Mouse (Mus musculus) megakaryocyte, embryonic 14.5 days (primary cell): ENCODE results near the gene Olfr323. TPM values are rescaled to one million over a fixed set of nuclear protein-coding genes. Genes with fewer than 3 reads are reported as not detected.

ENCODE experiments used
- H3K27me3 ChIP-seq: replicated peaks from 2 replicates; pipeline ENCODE3; 2012; ENCODE audit warnings: inconsistent platforms
- H3K36me3 ChIP-seq: replicated peaks from 2 replicates; pipeline ENCODE3; 2012; ENCODE audit warnings: low read length, inconsistent platforms, mixed read lengths
- H3K4me1 ChIP-seq: 2 replicates; pipeline ENCODE4 v1.6.1; 2012; ENCODE audit warnings: inconsistent platforms
- H3K4me3 ChIP-seq: replicated peaks from 2 replicates; pipeline ENCODE3; 2012; ENCODE audit warnings: moderate library complexity, mild to moderate bottlenecking, inconsistent platforms
- H3K9me3 ChIP-seq: 2 replicates; pipeline ENCODE4 v1.6.1; 2012; ENCODE audit warnings: inconsistent platforms
- FLI1 ChIP-seq: IDR thresholded peaks from 2 replicates; pipeline ENCODE4 v1.6.1; 2012; ENCODE audit warnings: low read length, inconsistent platforms, mixed read lengths
- GATA1 ChIP-seq: IDR thresholded peaks from 3 replicates; pipeline ENCODE4 v1.6.1; 2012; ENCODE audit warnings: mixed read lengths, low read length, inconsistent platforms, borderline replicate concordance
- polyA plus RNA-seq: library from polyadenylated mRNA; stranded (reverse); fragments of >175 nt; gene quantifications from 2 replicates; pipeline ENCODE4 v1.2.3, GENCODE M21; 2012; ENCODE audit warnings: low replicate concordance; ENCODE audit not compliant: insufficient read depth

Gene Olfr323
- polyA plus RNA-seq, 1 experiment = not detected

DNA sequence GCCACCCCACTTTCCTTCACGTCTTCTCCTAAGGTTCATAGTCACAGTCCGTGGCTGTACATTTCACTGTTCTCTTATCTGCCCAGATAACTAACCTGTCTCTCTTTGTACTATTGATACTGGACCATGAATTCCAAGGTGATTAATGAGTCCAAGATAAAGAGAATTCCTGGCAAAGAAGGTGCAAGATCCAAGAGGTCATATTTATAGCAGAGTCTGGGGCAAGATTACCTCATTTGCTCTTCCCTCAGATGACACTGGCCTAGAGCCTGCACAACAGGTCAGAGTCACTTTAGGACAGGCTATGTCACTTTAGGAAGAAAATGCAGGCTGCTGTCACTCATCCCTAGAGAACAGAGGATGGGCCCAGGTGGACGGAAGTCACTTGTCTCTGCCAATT, 25.1 kb downstream of the Olfr323 start:
- no peaks in the 10 kb centered on the region for H3K27me3 ChIP-seq

DNA sequence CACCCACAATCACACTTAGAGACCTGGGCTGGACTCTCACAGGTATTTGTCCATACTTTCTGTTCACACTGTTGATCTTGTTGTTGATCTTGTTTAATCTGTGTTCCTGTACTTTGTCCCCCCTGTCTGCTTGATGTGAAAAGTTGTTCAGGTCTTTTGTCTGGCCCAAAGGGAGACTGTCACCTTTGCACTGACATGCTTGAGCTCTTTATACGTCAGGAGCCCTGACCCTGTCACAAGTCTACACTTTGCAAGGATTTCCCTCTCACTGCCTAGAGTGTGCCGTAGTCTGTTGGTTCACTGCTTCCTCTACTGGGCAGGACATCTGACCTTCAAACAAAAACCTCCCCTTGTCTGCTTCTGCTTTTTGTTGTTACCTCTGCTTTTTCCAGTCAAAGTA, 25.6 kb downstream of the Olfr323 start:
- no peak overlapping the region for H3K4me3 ChIP-seq
- no peaks in the 10 kb centered on the region for H3K27me3 ChIP-seq
- TF ChIP-seq FLI1 (no peak), GATA1 (no peak)
- no peaks in the 10 kb centered on the region for H3K36me3 ChIP-seq
- H3K9me3 ChIP-seq = no peaks in the 10 kb centered on the region
- H3K4me1 ChIP-seq = peaks cover 36% of the 10 kb centered on the region

More for the DNA sequence above, 25.1 kb downstream of the Olfr323 start:
- TF ChIP-seq GATA1 = no peak
- TF ChIP-seq FLI1 = no peak
- H3K4me1 ChIP-seq = peaks cover 36% of the 10 kb centered on the region
- no peaks in the 10 kb centered on the region for H3K36me3 ChIP-seq
- H3K9me3 ChIP-seq = no peaks in the 10 kb centered on the region
- no peak overlapping the region for H3K4me3 ChIP-seq

DNA sequence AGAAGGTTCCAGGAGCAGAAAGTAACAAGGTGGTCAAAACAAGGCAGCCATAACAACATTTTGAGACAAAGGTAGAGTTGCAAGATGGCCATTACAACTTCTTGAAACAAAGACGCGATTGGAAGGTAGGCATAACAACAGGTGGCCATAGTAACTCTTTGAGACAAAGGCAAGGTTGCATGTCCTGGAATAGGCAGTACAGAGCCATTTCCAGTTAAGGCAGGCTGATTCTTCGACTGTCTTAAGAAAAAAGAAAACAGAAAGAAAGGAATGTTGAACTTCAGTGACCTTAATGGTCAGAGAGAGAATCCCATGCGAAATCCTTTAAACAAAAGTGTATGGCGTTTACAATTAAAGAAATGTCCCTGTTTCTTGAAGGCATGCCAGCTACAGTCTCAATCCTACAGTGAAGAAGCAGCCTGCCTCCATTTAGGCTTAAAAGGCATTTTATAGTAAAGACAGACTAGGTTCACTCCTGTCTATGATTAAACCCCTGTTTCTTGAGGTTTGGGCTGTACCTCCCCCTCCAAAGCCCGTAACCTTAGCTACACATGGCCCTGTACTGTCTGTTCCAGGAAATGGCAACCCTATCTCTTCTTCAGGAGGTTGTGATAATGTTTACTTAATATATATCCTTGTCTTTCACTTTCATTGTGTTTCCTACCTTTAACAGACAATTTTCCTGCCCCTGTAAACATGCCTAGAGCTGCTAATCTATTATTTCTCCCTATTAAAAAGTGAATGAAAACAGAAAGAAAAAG, 27.3 kb downstream of the Olfr323 start:
- Histone ChIP-seq H3K36me3 (no peaks in the 10 kb centered on the region), H3K4me3 (peak overlapping the region; percentile 46), H3K9me3 (no peaks in the 10 kb centered on the region), H3K27me3 (peaks cover 1% of the 10 kb centered on the region), H3K4me1 (peaks cover 36% of the 10 kb centered on the region)
- no peak for TF ChIP-seq FLI1
- TF ChIP-seq GATA1 = no peak

DNA sequence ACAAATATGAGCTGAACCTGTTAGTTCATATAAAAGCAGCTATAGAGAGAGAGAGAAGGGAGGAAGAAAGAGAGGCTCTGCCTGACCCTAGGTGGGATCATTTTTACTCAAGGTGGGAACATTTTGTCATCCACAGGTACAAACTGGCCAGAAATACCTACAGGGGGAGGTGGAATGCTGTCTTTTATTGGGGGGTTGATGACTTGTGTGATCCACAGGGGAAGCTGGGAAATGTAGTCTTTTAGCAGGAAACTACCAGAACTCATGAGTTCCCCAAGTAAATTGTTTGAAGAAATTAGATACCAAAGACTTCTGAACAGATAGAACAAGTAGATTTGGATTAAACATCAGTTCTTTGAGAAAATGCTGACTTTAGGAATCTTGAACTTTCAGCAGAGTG, 28.2 kb downstream of the Olfr323 start:
- no peaks in the 10 kb centered on the region for H3K36me3 ChIP-seq
- no peak overlapping the region for H3K4me3 ChIP-seq
- TF ChIP-seq GATA1 (no peak), FLI1 (no peak)
- H3K9me3 ChIP-seq = no peaks in the 10 kb centered on the region
- H3K4me1 ChIP-seq = peaks cover 35% of the 10 kb centered on the region
- H3K27me3 ChIP-seq = peaks cover 7% of the 10 kb centered on the region

DNA sequence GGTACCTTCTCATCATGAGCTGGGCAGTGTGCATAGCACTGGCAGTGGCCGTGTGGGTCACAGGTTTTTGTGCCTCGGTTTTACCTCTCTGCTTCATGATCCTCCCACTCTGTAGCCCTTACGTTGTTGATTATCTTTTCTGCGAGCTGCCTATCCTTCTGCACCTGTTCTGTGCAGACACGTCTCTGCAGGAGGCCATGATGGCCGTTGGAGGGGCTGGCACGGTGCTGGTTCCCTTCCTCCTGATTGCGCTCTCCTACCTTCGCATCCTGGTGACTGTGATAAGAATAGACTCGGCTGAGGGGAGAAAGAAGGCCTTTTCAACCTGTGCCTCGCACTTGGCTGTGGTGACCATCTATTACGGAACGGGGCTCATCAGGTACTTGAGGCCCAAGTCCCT, 32.5 kb downstream of the Olfr323 start:
- Histone ChIP-seq H3K9me3 (no peaks in the 10 kb centered on the region), H3K36me3 (no peaks in the 10 kb centered on the region), H3K4me1 (peaks cover 22% of the 10 kb centered on the region), H3K4me3 (no peak overlapping the region), H3K27me3 (peaks cover 11% of the 10 kb centered on the region)
- TF ChIP-seq FLI1 (no peak), GATA1 (no peak)

DNA sequence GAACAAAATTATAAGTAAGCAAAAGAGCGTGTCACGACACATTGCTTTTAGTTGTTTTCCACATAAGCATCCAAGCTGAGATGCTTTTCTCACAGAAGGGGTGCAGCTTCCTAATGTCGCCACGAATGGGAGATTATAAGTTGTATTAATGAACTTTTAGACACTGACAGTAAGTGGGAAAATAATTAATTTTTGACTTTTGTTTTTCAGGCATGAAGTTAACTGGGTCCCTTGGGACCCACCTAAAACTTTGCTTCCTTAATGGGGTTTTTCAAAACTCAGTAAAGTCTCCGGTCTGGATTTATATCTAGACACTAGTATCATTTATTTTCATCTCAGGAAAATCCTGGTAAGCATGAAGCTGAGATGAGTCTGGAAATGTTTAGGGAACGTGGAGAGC, 35.5 kb downstream of the Olfr323 start, which contains the start of gene Olfr324:
Gene Olfr324, plus strand, starts transcription at position 301 of the 400 bp plus-strand sequence.
- H3K27me3 ChIP-seq = peaks cover 11% of the 10 kb centered on the region
- no peak within 1 kb of the TSS for H3K4me3 ChIP-seq
- H3K36me3 ChIP-seq = no peaks in the 10 kb centered on the region
- H3K9me3 ChIP-seq = no peaks in the 10 kb centered on the region
- no peak for TF ChIP-seq FLI1
- no peak for TF ChIP-seq GATA1
- H3K4me1 ChIP-seq = peaks cover 17% of the 10 kb centered on the region

DNA sequence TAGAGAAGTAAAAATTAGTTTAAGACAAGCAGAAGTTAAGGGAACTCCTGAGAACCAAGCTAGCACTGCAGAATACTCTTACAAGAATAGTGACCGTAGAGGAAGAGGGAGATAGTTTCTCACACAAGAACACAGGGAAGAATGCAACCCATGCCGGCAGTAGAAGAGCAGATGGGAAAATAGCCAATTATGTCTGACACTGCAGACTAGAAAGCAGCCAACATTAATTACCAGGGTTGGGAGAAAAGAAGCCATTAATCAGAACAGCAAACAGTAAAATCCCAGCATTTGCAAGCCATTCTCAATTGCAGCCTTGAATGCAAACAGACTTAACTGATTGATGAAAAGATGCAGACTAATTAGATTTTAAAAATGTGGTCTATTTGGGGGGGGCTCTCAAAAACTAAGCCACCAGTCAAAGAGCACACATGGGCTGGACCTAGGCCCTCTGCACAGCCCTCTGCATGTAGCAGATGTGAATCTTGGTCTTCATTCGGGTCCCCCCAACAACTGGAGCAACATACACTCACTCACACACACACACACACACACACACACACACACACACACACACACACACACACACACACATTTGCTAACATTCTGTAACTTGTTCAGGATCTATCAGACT, 41.6 kb downstream of the Olfr323 start:
- Histone ChIP-seq H3K9me3 (no peaks in the 10 kb centered on the region), H3K27me3 (peaks cover 11% of the 10 kb centered on the region), H3K4me3 (no peak overlapping the region), H3K4me1 (peaks cover 27% of the 10 kb centered on the region), H3K36me3 (no peaks in the 10 kb centered on the region)
- TF ChIP-seq FLI1 (no peak), GATA1 (no peak)

DNA sequence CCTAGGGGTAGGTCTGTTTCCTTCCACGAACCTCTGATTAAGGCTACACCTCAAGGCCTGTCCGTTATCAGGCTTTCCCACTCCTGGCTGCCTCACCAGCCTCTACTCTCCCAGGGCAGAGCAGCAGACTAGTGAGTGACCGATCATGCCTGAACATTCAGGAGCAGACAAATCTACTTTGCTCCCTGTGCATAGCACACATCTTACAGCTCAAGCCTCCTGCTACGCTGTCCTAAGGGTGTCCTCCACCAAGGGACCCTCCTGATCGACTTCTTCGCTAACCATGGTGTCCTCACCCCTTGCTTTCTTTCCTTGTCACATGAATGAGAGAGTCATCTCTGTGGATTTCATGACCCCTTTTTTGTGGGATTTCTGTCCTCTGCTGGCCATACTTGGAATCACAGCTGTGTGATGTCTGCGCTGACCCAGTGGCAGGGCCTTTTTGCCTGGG, 42.4 kb downstream of the Olfr323 start:
- Histone ChIP-seq H3K9me3 (no peaks in the 10 kb centered on the region), H3K27me3 (peaks cover 11% of the 10 kb centered on the region), H3K4me1 (peaks cover 27% of the 10 kb centered on the region), H3K36me3 (no peaks in the 10 kb centered on the region), H3K4me3 (peak overlapping the region; percentile 89)
- TF ChIP-seq GATA1 = no peak
- no peak for TF ChIP-seq FLI1

DNA sequence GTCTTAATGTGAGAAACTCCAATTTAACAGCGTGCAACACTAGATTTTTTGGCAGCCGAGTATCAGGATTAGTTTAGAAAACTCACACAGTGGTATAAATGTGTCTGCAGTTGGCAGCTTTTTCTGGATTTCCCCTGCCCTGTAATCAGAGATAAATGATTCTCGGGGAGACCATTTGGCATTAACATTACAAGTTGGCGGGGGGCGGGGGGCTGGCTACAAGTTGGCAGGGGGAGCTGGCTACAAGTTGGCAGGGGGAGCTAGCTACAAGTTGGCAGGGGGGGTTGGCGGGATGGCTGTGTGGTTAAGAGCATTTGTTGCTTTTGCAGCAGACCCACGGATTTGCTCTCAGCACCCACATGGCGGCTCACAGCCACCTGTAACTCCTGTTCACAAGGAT, 51.7 kb downstream of the Olfr323 start:
- Histone ChIP-seq H3K4me3 (no peak overlapping the region), H3K27me3 (peaks cover 16% of the 10 kb centered on the region), H3K36me3 (no peaks in the 10 kb centered on the region), H3K9me3 (no peaks in the 10 kb centered on the region), H3K4me1 (no peaks in the 10 kb centered on the region; the same call in 1 of the 2 replicates)
- no peak for TF ChIP-seq FLI1
- no peak for TF ChIP-seq GATA1

DNA sequence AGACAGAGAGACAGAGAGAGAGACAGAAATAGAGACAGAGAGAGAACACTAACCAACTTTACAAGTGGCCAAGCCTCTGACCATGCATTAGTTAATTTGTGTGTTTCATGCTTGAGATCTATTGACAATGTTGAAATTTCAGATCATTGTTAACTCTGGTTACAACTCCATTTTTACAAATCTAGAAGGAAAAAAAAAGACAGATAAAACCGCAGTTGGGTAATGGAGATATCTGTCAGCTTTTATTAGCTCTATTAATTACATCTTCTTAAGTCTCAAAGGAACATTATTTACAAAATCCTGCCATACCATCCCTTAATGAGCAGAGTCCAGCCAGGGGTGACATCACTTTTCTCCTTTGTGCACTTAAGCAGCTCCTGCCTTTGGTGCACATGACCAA, 52.9 kb downstream of the Olfr323 start, which contains the start of gene Olfr325:
Gene Olfr325, plus strand, starts transcription at position 301 of the 400 bp plus-strand sequence.
- Histone ChIP-seq H3K27me3 (peaks cover 18% of the 10 kb centered on the region), H3K4me3 (no peak within 1 kb of the TSS), H3K4me1 (peaks cover 3% of the 10 kb centered on the region; the same call in 1 of the 2 replicates), H3K36me3 (no peaks in the 10 kb centered on the region), H3K9me3 (0 out of 2 replicates have a peak, but pooled peaks cover 6% of the 10 kb centered on the region)
- TF ChIP-seq GATA1 (no peak), FLI1 (no peak)

Other genes starting within 250 kb of the Olfr323 start
- not detected in 2 replicates for gene 1810065E05Rik, start 209.4 kb downstream of the Olfr323 start, polyA plus RNA-seq
- gene Gm12253, start 197.9 kb downstream of the Olfr323 start, polyA plus RNA-seq = not detected in 2 replicates
- not detected in 2 replicates for gene Lypd9, start 177.6 kb downstream of the Olfr323 start, polyA plus RNA-seq
- not detected in 2 replicates for gene Olfr30, start 168.2 kb downstream of the Olfr323 start, polyA plus RNA-seq
- not detected in 2 replicates for gene Olfr332, start 137.9 kb downstream of the Olfr323 start, polyA plus RNA-seq
- not detected in 2 replicates for gene Olfr331, start 127.9 kb downstream of the Olfr323 start, polyA plus RNA-seq
- not detected in 2 replicates for gene Olfr330, start 95.7 kb downstream of the Olfr323 start, polyA plus RNA-seq
- gene Olfr329-ps, start 84.1 kb downstream of the Olfr323 start, polyA plus RNA-seq = not detected in 2 replicates
- gene Olfr328, start 74.9 kb downstream of the Olfr323 start, polyA plus RNA-seq = 0.44 TPM in 1 of 2 replicates, not detected in the other
- not detected in 2 replicates for gene Olfr224, start 59.9 kb downstream of the Olfr323 start, polyA plus RNA-seq
- not detected in 2 replicates for gene Olfr325, start 52.8 kb downstream of the Olfr323 start, polyA plus RNA-seq
- not detected in 2 replicates for gene Olfr324, start 35.4 kb downstream of the Olfr323 start, polyA plus RNA-seq
- gene 2210407C18Rik, start 14.4 kb downstream of the Olfr323 start, polyA plus RNA-seq = not detected in 2 replicates
- gene Trim58, start 10.0 kb upstream of the Olfr323 start, polyA plus RNA-seq = 7.9 and 18.0 TPM in 2 replicates
- not detected in 2 replicates for gene Olfr322, start 28.3 kb upstream of the Olfr323 start, polyA plus RNA-seq
- gene Olfr320, start 50.6 kb upstream of the Olfr323 start, polyA plus RNA-seq = not detected in 2 replicates
- not detected in 2 replicates for gene Olfr319, start 68.7 kb upstream of the Olfr323 start, polyA plus RNA-seq
- gene Olfr318, start 93.5 kb upstream of the Olfr323 start, polyA plus RNA-seq = not detected in 2 replicates
- not detected in 2 replicates for gene Olfr317, start 108.7 kb upstream of the Olfr323 start, polyA plus RNA-seq
- not detected in 2 replicates for gene Olfr316, start 122.2 kb upstream of the Olfr323 start, polyA plus RNA-seq
- not detected in 2 replicates for gene Olfr315, start 142.7 kb upstream of the Olfr323 start, polyA plus RNA-seq
- 3.7 TPM in 1 of 2 replicates, not detected in the other for gene Olfr314, start 152.5 kb upstream of the Olfr323 start, polyA plus RNA-seq
- gene Fam183b, start 171.5 kb upstream of the Olfr323 start, polyA plus RNA-seq = not detected in 2 replicates
- not detected in 2 replicates for gene Olfr313, start 184.5 kb upstream of the Olfr323 start, polyA plus RNA-seq
- gene Olfr312, start 198.7 kb upstream of the Olfr323 start, polyA plus RNA-seq = not detected in 2 replicates
- not detected in 2 replicates for gene Olfr311, start 208.8 kb upstream of the Olfr323 start, polyA plus RNA-seq
- not detected in 2 replicates for gene Gm12258, start 216.7 kb upstream of the Olfr323 start, polyA plus RNA-seq
- 0.32 TPM in 1 of 2 replicates, not detected in the other for gene 2810021J22Rik, start 236.7 kb upstream of the Olfr323 start, polyA plus RNA-seq